Mouse (Mus musculus) heart, embryonic 12.5 days (tissue): ENCODE measurements around the gene Olfr1138. TPM values are rescaled to one million over a fixed set of nuclear protein-coding genes. Genes with fewer than 3 reads are reported as not detected.

Source experiments
- ATAC-seq: fragments of 200-750 bp; cut with Nextera tagmentation; 2 replicates; pipeline ENCODE4 v1.8.0; 2017; ENCODE audit warnings: moderate TSS enrichment, moderate library complexity; ENCODE audit not compliant: insufficient number of reproducible peaks, low FRiP score
- H3K27ac ChIP-seq: fragments of 300-500 bp; sonication (generic); 2 replicates; pipeline ENCODE4 v1.5.1; 2016; ENCODE audit warnings: mild to moderate bottlenecking, moderate library complexity; ENCODE audit not compliant: poor library complexity, severe bottlenecking
- H3K27me3 ChIP-seq: fragments of 300-500 bp; sonication (generic); replicated peaks from 2 replicates; pipeline ENCODE4 v1.6.1; 2016; ENCODE audit warnings: mild to moderate bottlenecking, moderate library complexity
- H3K36me3 ChIP-seq: fragments of 300-500 bp; sonication (generic); 2 replicates; pipeline ENCODE4 v1.6.1; 2016; ENCODE audit warnings: mild to moderate bottlenecking, moderate library complexity
- H3K4me1 ChIP-seq: fragments of 300-500 bp; sonication (generic); replicated peaks from 2 replicates; pipeline ENCODE4 v1.6.1; 2016; ENCODE audit warnings: mild to moderate bottlenecking
- H3K4me2 ChIP-seq: fragments of 300-500 bp; sonication (generic); 2 replicates; pipeline ENCODE4 v1.6.1; 2016; ENCODE audit warnings: mild to moderate bottlenecking, moderate library complexity
- H3K4me3 ChIP-seq: fragments of 300-500 bp; sonication (generic); 2 replicates; pipeline ENCODE4 v1.5.1; 2016; ENCODE audit warnings: mild to moderate bottlenecking
- H3K9ac ChIP-seq: fragments of 300-500 bp; sonication (generic); 2 replicates; pipeline ENCODE4 v1.6.1; 2016; ENCODE audit warnings: mild to moderate bottlenecking, moderate library complexity
- H3K9me3 ChIP-seq: fragments of 300-500 bp; sonication (generic); replicated peaks from 2 replicates; pipeline ENCODE4 v1.6.1; 2016; ENCODE audit warnings: mild to moderate bottlenecking, moderate library complexity
- WGBS: fragments of 180-500 bp; shearing (Covaris S2); methylation state at CpG from one replicate; pipeline ENCODE4 v1.1.7; 2016; 5-methylcytosine and 5-hydroxymethylcytosine counted together
- polyA plus RNA-seq: library from polyadenylated mRNA; unstranded; fragments of >200 nt; fragmentation: Nextera tagmentation; extraction: Ambion mirVana; gene quantifications from 2 replicates; pipeline ENCODE4 v1.2.1, GENCODE M21; 2016

Olfr1138 gene
- not detected in 2 replicates for polyA plus RNA-seq

DNA sequence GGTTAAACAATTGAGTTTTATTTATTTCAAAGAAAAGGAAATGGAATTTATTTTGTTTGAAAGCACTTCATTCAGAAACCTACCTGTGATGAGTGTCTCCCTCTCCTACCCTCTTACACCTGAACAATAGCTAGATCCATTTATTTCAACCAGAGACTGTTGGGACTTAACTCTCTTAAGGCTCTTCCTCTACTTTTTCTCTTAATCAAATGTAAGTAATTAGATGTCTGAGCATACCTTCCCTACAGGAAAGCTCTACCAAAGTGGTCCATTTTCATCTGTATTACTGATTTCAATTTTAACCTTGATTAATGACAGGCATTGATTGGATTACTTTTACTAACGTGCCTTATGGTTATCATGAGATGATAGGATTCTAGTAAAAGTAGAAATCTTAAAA, at the start of gene Olfr1138:
TSS of gene Olfr1138 (minus strand) at position 101 of the 400 bp plus-strand sequence.
- ATAC-seq, result no peak
- H3K9me3 ChIP-seq, result no peaks in the 10 kb centered on the region
- H3K4me1 ChIP-seq, result no peaks in the 10 kb centered on the region
- 71% methylated on average over 1 of the region's 1 CpGs for WGBS
- no peak within 1 kb of the TSS for H3K4me3 ChIP-seq
- no peaks in the 10 kb centered on the region for H3K27me3 ChIP-seq
- H3K9ac ChIP-seq, result no peak within 1 kb of the TSS
- H3K36me3 ChIP-seq, result no peaks in the 10 kb centered on the region
- H3K4me2 ChIP-seq, result no peak within 1 kb of the TSS
- no peak within 1 kb of the TSS for H3K27ac ChIP-seq

- Histone ChIP-seq H3K36me3 (no peaks in the 10 kb centered on the region), H3K4me2 (no peak within 1 kb of the TSS), H3K27me3 (no peaks in the 10 kb centered on the region), H3K9ac (no peak within 1 kb of the TSS), H3K27ac (no peak within 1 kb of the TSS), H3K4me3 (no peak within 1 kb of the TSS), H3K9me3 (no peaks in the 10 kb centered on the region), H3K4me1 (no peaks in the 10 kb centered on the region)
- no peak for ATAC-seq
- 76% methylated on average over 4 of the region's 4 CpGs for WGBS
Measured at GRCm38 (mm10) chr2:87779183-87779582, 39.4 kb upstream of the Olfr1138 start, which contains the start of gene Olfr152. Gene Olfr152, plus strand, starts transcription at chr2:87779483.

DNA sequence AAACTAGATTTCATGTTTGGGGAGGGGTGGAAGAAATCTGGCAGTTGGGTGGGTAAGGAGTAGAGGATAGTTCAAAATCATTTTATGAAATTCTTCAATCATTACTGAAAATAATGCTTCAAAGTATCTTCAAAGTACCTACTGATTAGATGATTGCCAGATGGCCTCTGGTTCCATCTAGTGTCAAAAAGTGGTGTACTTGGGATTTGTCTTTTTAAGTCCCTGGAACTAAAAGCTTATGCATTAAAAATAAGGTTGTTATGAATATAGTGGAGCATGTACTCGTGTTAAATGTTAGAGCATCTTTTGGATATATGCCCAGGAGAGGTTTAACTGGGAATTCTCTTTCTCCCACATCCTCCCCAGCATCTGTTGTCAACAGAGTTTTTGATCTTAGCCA, 36.4 kb upstream of the Olfr1138 start:
- no peak overlapping the region for H3K27ac ChIP-seq
- ATAC-seq, result no peak
- no peak overlapping the region for H3K4me3 ChIP-seq
- no peaks in the 10 kb centered on the region for H3K27me3 ChIP-seq
- no peaks in the 10 kb centered on the region for H3K36me3 ChIP-seq
- no peak overlapping the region for H3K9ac ChIP-seq
- no peaks in the 10 kb centered on the region for H3K4me1 ChIP-seq
- WGBS, result 53% methylated on average over 1 of the region's 1 CpGs
- H3K9me3 ChIP-seq, result no peaks in the 10 kb centered on the region
- no peak overlapping the region for H3K4me2 ChIP-seq

- no peak within 1 kb of the TSS for H3K27ac ChIP-seq
- H3K4me3 ChIP-seq, result no peak within 1 kb of the TSS
- H3K9ac ChIP-seq, result no peak within 1 kb of the TSS
- no peak for ATAC-seq
- WGBS, result 76% methylated on average over 1 of the region's 1 CpGs
- H3K36me3 ChIP-seq, result no peaks in the 10 kb centered on the region
- no peaks in the 10 kb centered on the region for H3K27me3 ChIP-seq
- no peak within 1 kb of the TSS for H3K4me2 ChIP-seq
- no peaks in the 10 kb centered on the region for H3K9me3 ChIP-seq
- no peaks in the 10 kb centered on the region for H3K4me1 ChIP-seq
Measured at GRCm38 (mm10) chr2:87753891-87754290, 14.1 kb upstream of the Olfr1138 start, which contains the start of gene Olfr1141. Gene Olfr1141, minus strand, starts transcription at chr2:87753991.

DNA sequence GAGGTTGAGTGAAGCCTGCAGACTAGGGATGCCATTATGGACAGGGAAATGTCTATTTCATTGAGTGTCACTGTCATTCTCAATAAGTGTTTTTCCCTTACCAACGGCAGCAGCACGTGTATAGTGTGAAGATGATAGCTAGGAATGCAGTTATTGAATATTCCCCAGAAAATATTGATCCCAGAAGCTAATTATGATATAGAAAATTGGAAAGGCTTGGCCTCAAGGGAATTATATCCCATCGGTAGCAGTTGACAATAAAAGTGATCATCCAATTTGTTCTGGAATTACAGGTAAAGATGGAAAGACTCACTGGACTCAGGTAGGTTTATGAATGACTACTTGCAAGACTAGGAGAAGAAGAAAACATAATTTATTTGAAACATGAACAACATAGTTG, 3.7 kb upstream of the Olfr1138 start, which contains the start of gene Olfr1140:
TSS of gene Olfr1140 (plus strand) at position 301 of the 400 bp plus-strand sequence.
- ATAC-seq, result no peak
- Histone ChIP-seq H3K27me3 (no peaks in the 10 kb centered on the region), H3K4me2 (no peak within 1 kb of the TSS), H3K27ac (no peak within 1 kb of the TSS), H3K4me1 (no peaks in the 10 kb centered on the region), H3K4me3 (no peak within 1 kb of the TSS), H3K36me3 (no peaks in the 10 kb centered on the region), H3K9me3 (no peaks in the 10 kb centered on the region), H3K9ac (no peak within 1 kb of the TSS)
- 72% methylated on average over 3 of the region's 3 CpGs for WGBS

- no peaks in the 10 kb centered on the region for H3K4me1 ChIP-seq
- no peak within 1 kb of the TSS for H3K4me3 ChIP-seq
Measured at GRCm38 (mm10) chr2:87713079-87713478, 26.7 kb downstream of the Olfr1138 start, which contains the start of gene Olfr1137. Gene Olfr1137, minus strand, starts transcription at chr2:87713179.

DNA sequence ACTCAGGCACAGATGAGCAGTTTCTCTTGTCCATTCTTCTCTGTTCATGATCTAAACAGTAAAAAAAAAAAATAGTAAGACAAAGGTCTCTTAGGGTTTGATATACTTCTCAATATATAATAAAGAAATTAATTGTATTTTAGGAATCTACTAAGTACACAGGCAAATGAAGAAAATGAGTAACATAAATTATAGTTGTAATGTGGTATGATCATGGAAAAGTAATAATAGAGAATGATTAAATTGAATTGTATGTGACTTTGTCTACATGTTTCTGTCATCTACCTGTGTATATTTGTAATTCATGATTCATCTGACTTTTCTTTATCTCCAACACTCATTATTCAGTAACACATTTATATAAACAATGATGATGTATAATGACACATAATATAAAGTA, 45.9 kb downstream of the Olfr1138 start, which contains the start of gene Olfr1136:
TSS of gene Olfr1136 (minus strand) at position 101 of the 400 bp plus-strand sequence.
- Histone ChIP-seq H3K27me3 (no peaks in the 10 kb centered on the region), H3K27ac (no peak within 1 kb of the TSS), H3K9me3 (no peaks in the 10 kb centered on the region), H3K4me2 (no peak within 1 kb of the TSS), H3K9ac (no peak within 1 kb of the TSS), H3K4me3 (no peak within 1 kb of the TSS), H3K4me1 (no peaks in the 10 kb centered on the region), H3K36me3 (no peaks in the 10 kb centered on the region)
- ATAC-seq, result no peak

More at GRCm38 (mm10) chr2:87713079-87713478, 26.7 kb downstream of the Olfr1138 start, which contains the start of gene Olfr1137:
- Histone ChIP-seq H3K4me2 (no peak within 1 kb of the TSS), H3K9me3 (no peaks in the 10 kb centered on the region), H3K9ac (no peak within 1 kb of the TSS), H3K27ac (no peak within 1 kb of the TSS), H3K27me3 (no peaks in the 10 kb centered on the region), H3K36me3 (no peaks in the 10 kb centered on the region)
- no peak for ATAC-seq

Other genes starting within 250 kb of the Olfr1138 start
- not detected in 2 replicates for gene Pramel7, start 242.9 kb downstream of the Olfr1138 start, polyA plus RNA-seq
- gene Pramel6, start 233.4 kb downstream of the Olfr1138 start, polyA plus RNA-seq, result not detected in 2 replicates
- gene Olfr153, start 208.2 kb downstream of the Olfr1138 start, polyA plus RNA-seq, result not detected in 2 replicates
- gene Olfr1128, start 194.4 kb downstream of the Olfr1138 start, polyA plus RNA-seq, result not detected in 2 replicates
- not detected in 2 replicates for gene Olfr1129, start 166.1 kb downstream of the Olfr1138 start, polyA plus RNA-seq
- not detected in 2 replicates for gene Olfr1130, start 133.8 kb downstream of the Olfr1138 start, polyA plus RNA-seq
- gene Olfr1131, start 112.9 kb downstream of the Olfr1138 start, polyA plus RNA-seq, result not detected in 2 replicates
- not detected in 2 replicates for gene Olfr1132, start 102.4 kb downstream of the Olfr1138 start, polyA plus RNA-seq
- not detected in 2 replicates for gene Olfr1133, start 92.6 kb downstream of the Olfr1138 start, polyA plus RNA-seq
- gene Olfr1134, start 81.5 kb downstream of the Olfr1138 start, polyA plus RNA-seq, result not detected in 2 replicates
- gene Olfr1135, start 66.3 kb downstream of the Olfr1138 start, polyA plus RNA-seq, result not detected in 2 replicates
- gene Olfr1136, start 46.0 kb downstream of the Olfr1138 start, polyA plus RNA-seq, result not detected in 2 replicates
- gene Olfr1137, start 26.8 kb downstream of the Olfr1138 start, polyA plus RNA-seq, result not detected in 2 replicates
- not detected in 2 replicates for gene Olfr1140, start 3.8 kb upstream of the Olfr1138 start, polyA plus RNA-seq
- not detected in 2 replicates for gene Olfr1141, start 14.0 kb upstream of the Olfr1138 start, polyA plus RNA-seq
- not detected in 2 replicates for gene Olfr152, start 39.5 kb upstream of the Olfr1138 start, polyA plus RNA-seq
- not detected in 2 replicates for gene Olfr1143, start 60.6 kb upstream of the Olfr1138 start, polyA plus RNA-seq
- not detected in 2 replicates for gene Olfr1145, start 69.8 kb upstream of the Olfr1138 start, polyA plus RNA-seq
- not detected in 2 replicates for gene Olfr1148, start 90.6 kb upstream of the Olfr1138 start, polyA plus RNA-seq
- gene Olfr1150-ps1, start 104.0 kb upstream of the Olfr1138 start, polyA plus RNA-seq, result not detected in 2 replicates
- gene Olfr1151, start 115.9 kb upstream of the Olfr1138 start, polyA plus RNA-seq, result not detected in 2 replicates
- gene Olfr1152, start 126.5 kb upstream of the Olfr1138 start, polyA plus RNA-seq, result not detected in 2 replicates
- gene Olfr1153, start 155.0 kb upstream of the Olfr1138 start, polyA plus RNA-seq, result not detected in 2 replicates
- not detected in 2 replicates for gene Olfr1154, start 165.2 kb upstream of the Olfr1138 start, polyA plus RNA-seq
- not detected in 2 replicates for gene Olfr1155, start 205.2 kb upstream of the Olfr1138 start, polyA plus RNA-seq
- not detected in 2 replicates for gene Olfr1156, start 213.1 kb upstream of the Olfr1138 start, polyA plus RNA-seq
- gene Olfr1157, start 228.3 kb upstream of the Olfr1138 start, polyA plus RNA-seq, result not detected in 2 replicates
- gene Olfr74, start 234.7 kb upstream of the Olfr1138 start, polyA plus RNA-seq, result not detected in 2 replicates